Mouse (Mus musculus) liver, postnatal 0 days (tissue): ENCODE measurements around the gene Nop2. TPM values are rescaled to one million over a fixed set of nuclear protein-coding genes. Genes with fewer than 3 reads are reported as not detected.

ENCODE experiments used
- ATAC-seq: fragments of 200-750 bp; cut with Nextera tagmentation; 2 replicates; pipeline ENCODE4 v1.8.0; 2017; ENCODE audit warnings: mild to moderate bottlenecking, moderate library complexity
- DNase-seq: peaks from one replicate; pipeline ENCODE4 v3.0.0-alpha.2; 2016
- H3K27ac ChIP-seq: fragments of 300-500 bp; sonication (generic); 2 replicates; pipeline ENCODE4 v1.5.1; 2014; ENCODE audit warnings: antibody characterized with exemption, moderate library complexity, mild to moderate bottlenecking, low read depth
- H3K27me3 ChIP-seq: fragments of 300-500 bp; sonication (generic); 2 replicates; pipeline ENCODE4 v1.6.1; 2014; ENCODE audit warnings: low read length, control low read depth, mixed read lengths; ENCODE audit not compliant: insufficient read depth
- H3K36me3 ChIP-seq: fragments of 300-500 bp; sonication (generic); replicated peaks from 2 replicates; pipeline ENCODE4 v1.6.1; 2014; ENCODE audit warnings: mild to moderate bottlenecking, control low read depth, low read length, moderate library complexity, mixed read lengths; ENCODE audit not compliant: insufficient read depth
- H3K4me1 ChIP-seq: fragments of 300-500 bp; sonication (generic); 2 replicates; pipeline ENCODE4 v1.6.1; 2014; ENCODE audit warnings: antibody characterized with exemption, mild to moderate bottlenecking, control low read depth; ENCODE audit not compliant: insufficient read depth
- H3K4me2 ChIP-seq: fragments of 300-500 bp; sonication (generic); 2 replicates; pipeline ENCODE4 v1.6.1; 2014; ENCODE audit warnings: low read depth, mild to moderate bottlenecking, low read length, moderate library complexity, mixed read lengths
- H3K4me3 ChIP-seq: fragments of 300-500 bp; sonication (generic); 2 replicates; pipeline ENCODE4 v1.5.1; 2014; ENCODE audit warnings: low read depth, low read length
- H3K9ac ChIP-seq: fragments of 300-500 bp; sonication (generic); replicated peaks from 2 replicates; pipeline ENCODE4 v1.6.1; 2014; ENCODE audit warnings: mild to moderate bottlenecking, moderate library complexity
- H3K9me3 ChIP-seq: fragments of 300-500 bp; sonication (generic); 2 replicates; pipeline ENCODE4 v1.6.1; 2016; ENCODE audit warnings: mild to moderate bottlenecking, control low read depth, low read length, mixed read lengths
- CTCF ChIP-seq: sonication (generic); IDR thresholded peaks from 2 replicates; pipeline ENCODE4 v1.5.1; 2016; ENCODE audit warnings: antibody characterized with exemption, low read depth
- EP300 ChIP-seq: IDR thresholded peaks from 2 replicates; pipeline ENCODE4 v1.6.1; 2016; ENCODE audit warnings: antibody characterized with exemption, low read depth, mild to moderate bottlenecking
- WGBS: fragments of 180-500 bp; shearing (Covaris S2); extraction: QIAGEN DNeasy Blood & Tissue Kit; methylation state at CpG from one replicate; pipeline ENCODE4 v1.1.7; 2014; ENCODE audit not compliant: insufficient replicate concordance; 5-methylcytosine and 5-hydroxymethylcytosine counted together
- polyA plus RNA-seq: library from polyadenylated mRNA; unstranded; fragments of >200 nt; fragmentation: Nextera tagmentation; extraction: Ambion mirVana; gene quantifications from 2 replicates; pipeline ENCODE4 v1.2.1, GENCODE M21; 2015

Nop2 gene
- polyA plus RNA-seq, 1 experiment from 2014 or later, result 23.2 TPM

DNA sequence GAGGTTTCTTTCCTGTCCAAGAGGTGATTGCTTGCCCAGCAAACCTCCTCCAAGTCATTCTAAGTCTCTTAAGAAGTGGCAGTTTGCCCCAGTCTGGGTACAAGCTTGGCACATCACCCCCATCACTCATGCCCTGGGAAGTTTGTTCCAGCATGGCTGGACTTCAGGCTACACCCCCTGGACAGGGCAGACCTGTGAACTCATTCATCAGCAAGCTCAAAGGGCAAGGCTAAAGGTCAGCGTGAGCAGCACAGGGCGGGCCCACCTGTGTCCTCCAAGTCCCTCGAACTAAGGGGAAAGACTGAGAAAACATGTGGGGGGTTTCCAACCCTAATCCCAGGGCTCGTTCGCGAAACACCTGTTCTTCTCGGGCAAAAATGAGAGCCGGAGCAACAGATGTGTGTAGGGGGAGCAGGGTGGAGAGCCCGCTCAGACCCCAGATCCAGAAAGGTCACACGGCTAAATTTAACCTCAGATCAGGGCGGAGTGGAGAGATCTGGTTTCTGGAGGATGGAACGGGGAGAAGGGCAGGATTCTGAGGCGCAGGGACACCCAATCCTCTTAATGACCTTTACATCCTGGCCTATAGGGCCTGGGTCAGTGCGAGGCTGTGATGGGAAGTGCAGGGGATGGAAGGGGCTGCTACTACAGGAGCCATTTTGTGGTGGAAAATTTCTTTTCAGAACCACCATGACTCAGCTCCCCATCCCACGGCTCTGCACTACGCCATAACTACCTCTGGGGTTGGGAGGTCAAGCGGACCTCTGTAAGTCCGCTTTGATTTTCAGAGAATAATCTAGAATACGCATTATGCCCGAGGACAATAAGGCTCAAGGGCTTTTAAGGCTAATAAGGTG is 32.3 kb downstream of the Nop2 start:
- ATAC-seq, result no peak
- H3K4me2 ChIP-seq, result peak overlapping the region; percentile 75
- H3K9ac ChIP-seq, result peak overlapping the region; percentile 76
- H3K4me1 ChIP-seq, result peaks cover 45% of the 10 kb centered on the region
- H3K27ac ChIP-seq, result peak overlapping the region; percentile 97
- no peak for TF ChIP-seq CTCF
- TF ChIP-seq EP300, result no peak
- peak; percentile 58 for DNase-seq
- peaks cover 53% of the 10 kb centered on the region for H3K36me3 ChIP-seq
- 6% methylated on average over 20 of the region's 20 CpGs for WGBS
- no peaks in the 10 kb centered on the region for H3K9me3 ChIP-seq
- no peaks in the 10 kb centered on the region for H3K27me3 ChIP-seq
- H3K4me3 ChIP-seq, result peak overlapping the region; percentile 72

DNA sequence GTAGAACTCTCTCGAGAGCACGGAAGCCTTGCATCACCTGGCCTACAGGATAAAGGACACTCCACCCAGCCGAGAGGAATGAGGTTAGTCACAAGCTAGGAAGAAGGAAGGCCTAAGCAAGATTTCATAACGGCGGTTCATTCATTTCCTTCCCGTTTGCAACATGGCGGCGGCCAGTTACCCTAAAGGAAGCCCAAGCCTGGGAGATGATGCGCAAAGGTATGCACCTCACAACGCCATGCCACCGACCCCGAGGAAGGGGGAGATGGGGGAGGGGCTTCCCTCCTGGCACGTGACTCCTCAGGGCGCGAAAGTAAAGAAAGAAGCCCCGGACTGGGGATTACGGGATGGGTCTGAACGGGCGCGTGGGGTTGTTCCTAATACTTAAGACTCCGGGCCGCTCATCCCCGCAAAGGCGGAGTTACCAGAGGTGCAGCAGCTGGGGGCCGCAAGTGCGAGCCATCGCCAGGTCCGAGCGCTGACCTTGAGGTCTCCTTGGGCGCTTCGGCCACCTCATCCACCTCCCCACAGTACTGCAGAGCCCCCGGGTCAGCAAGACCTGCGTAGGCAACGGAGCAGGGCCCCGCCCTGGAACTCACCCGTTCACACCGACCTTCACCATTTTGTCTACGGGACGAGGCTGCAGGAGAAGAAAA is 33.1 kb downstream of the Nop2 start:
- Histone ChIP-seq H3K27ac (peak overlapping the region; percentile 97), H3K27me3 (no peaks in the 10 kb centered on the region), H3K4me2 (peak overlapping the region; percentile 75), H3K9ac (peak overlapping the region; percentile 76), H3K9me3 (no peaks in the 10 kb centered on the region), H3K36me3 (peaks cover 55% of the 10 kb centered on the region), H3K4me3 (peak overlapping the region; percentile 72), H3K4me1 (peaks cover 51% of the 10 kb centered on the region)
- WGBS, result under 1% methylated on average over 39 of the region's 39 CpGs
- ATAC-seq (peak; percentile 3), DNase-seq (peak; percentile 75)
- TF ChIP-seq CTCF, result no peak
- TF ChIP-seq EP300, result no peak

DNA sequence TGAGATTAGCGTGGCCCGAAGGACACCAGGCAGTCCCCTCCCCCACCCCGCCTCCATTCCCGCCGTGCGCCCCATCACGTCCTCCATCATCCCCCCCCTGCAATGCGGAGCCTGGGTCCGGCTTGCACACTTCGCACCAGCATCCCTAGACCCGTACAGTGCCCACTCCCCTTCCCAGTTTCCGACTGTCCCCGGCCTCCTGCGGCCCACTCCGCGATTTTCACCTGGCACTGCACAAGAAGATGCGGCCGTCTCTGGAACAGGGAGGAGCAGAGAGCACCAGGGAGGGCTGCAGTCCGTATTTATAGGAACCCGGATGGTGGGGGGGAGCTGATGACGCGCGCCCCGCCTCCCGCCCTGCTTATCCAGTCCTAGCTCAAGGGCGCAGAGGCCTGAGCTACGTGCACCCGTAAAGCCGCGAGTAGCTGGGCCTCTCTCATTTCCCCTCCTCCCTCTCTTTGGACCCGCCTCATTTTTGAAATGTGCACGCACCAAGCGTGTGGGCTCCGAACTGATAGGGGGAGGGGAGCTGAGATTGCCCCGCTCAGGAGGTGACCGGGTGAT is 33.7 kb downstream of the Nop2 start:
- peaks cover 47% of the 10 kb centered on the region for H3K4me1 ChIP-seq
- 0% methylated on average over 36 of the region's 36 CpGs for WGBS
- H3K4me3 ChIP-seq, result peak overlapping the region; percentile 72
- H3K27me3 ChIP-seq, result no peaks in the 10 kb centered on the region
- H3K9ac ChIP-seq, result peak overlapping the region; percentile 76
- peak overlapping the region; percentile 97 for H3K27ac ChIP-seq
- no peaks in the 10 kb centered on the region for H3K9me3 ChIP-seq
- peak overlapping the region; percentile 75 for H3K4me2 ChIP-seq
- DNase-seq (peak; percentile 96), ATAC-seq (peak; percentile 80)
- H3K36me3 ChIP-seq, result peaks cover 55% of the 10 kb centered on the region
- TF ChIP-seq CTCF (no peak), EP300 (peak; percentile 45; the same call in 1 of the 2 replicates)

DNA sequence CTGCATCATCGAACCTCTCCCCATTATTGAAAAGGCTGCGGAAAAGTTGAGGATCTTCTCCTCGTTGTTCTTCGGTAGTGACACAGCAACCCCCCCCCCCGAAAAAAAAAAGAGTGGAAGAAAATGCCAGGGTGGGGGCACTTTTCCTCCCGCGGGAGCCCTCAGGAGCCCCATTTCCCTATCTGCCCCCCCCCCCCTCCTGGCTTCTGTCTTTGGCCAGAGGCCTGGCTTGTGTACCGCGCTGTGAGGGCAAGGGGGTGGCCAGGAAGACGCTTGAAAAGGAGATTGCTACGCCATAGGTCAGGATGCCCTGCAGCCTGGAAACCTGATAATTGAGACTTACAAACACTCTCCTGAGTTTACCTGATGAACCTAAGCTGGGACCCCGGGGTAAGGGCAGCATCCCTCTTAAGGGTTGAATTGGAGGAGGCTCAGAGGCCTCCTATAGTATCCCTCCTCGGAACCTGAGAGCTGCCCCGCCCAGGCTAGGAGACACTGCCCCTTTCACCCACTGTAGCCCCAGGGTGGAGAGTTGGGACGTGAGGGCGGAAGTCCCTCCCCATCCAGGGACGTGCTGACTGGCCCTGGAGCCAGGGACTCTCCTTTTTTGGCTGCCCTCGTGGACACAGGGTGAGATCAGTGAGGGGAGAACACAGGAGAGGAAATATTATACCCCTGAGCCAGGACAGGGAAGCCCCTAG is 34.5 kb downstream of the Nop2 start, which contains the start of gene Gapdh:
TSS of gene Gapdh (minus strand) at position 417 of the 701 bp plus-strand sequence.
- peak within 1 kb of the TSS; percentile 75 for H3K4me2 ChIP-seq
- ATAC-seq (peak; percentile 73), DNase-seq (peak; percentile 83)
- no peaks in the 10 kb centered on the region for H3K27me3 ChIP-seq
- peak within 1 kb of the TSS; percentile 97 for H3K27ac ChIP-seq
- 2% methylated on average over 18 of the region's 18 CpGs for WGBS
- peaks cover 57% of the 10 kb centered on the region for H3K36me3 ChIP-seq
- no peaks in the 10 kb centered on the region for H3K9me3 ChIP-seq
- H3K4me1 ChIP-seq, result peaks cover 39% of the 10 kb centered on the region
- peak within 1 kb of the TSS; percentile 72 for H3K4me3 ChIP-seq
- peak within 1 kb of the TSS; percentile 76 for H3K9ac ChIP-seq
- peak; percentile 47; the same call in 1 of the 2 replicates for TF ChIP-seq EP300
- no peak for TF ChIP-seq CTCF

DNA sequence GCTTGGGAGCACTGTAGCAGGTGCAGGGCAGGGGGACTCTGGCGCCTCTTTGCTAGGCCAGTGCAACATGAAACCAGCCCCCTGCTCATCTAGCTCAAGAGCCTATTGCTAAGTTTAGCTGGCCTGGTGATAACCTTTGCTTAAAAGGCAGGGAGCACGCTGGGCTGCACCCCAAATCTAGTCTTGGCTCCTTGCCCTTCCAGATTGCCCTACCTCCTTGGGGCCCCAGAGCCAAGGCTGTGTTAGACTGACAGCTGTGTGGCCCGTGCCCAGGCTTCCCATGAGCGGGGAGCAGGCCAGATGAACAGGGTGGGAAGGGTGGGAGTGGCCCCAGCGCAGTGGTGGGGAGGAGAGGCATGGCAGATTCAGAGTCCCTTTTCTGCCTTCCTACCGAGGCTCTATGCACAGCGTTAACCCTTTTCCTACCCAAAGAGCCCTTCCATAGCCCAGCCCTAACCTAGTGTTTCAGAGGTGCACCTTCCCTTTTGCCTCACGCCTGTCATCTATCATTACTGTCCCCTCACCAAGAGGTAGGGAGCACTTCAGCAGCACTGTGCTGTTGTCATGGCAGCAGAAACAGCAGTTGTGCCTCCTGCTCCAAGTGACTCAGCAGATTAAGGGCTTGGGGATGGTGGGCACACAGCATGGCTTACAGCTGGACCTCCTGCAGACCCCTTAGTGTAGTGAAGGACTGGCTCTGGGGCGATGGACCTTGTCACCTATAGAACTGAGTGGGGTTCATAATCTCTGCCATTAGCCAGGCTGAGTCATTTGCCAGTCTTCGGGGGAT is 35.3 kb downstream of the Nop2 start:
- ATAC-seq (peak; percentile 7), DNase-seq (peak; percentile 56)
- 28% methylated on average over 10 of the region's 10 CpGs for WGBS
- Histone ChIP-seq H3K4me3 (peak overlapping the region; percentile 72), H3K27me3 (no peaks in the 10 kb centered on the region), H3K9ac (peak overlapping the region; percentile 76), H3K4me1 (peaks cover 39% of the 10 kb centered on the region), H3K27ac (peak overlapping the region; percentile 97), H3K36me3 (peaks cover 65% of the 10 kb centered on the region), H3K4me2 (peak overlapping the region; percentile 75), H3K9me3 (no peaks in the 10 kb centered on the region)
- TF ChIP-seq EP300 (no peak), CTCF (no peak)
